Mouse (Mus musculus): Measurements from ENCODE around the gene Grb10. TPM values are rescaled to one million over a fixed set of nuclear protein-coding genes. Genes with fewer than 3 reads are reported as not detected.

Grb10 gene
- 100 to 1,000 TPM; 410 to 422 TPM for total RNA-seq (2021)
- long read RNA-seq, experiment 1, full-length matches to known transcripts: 12 of 30 reads
- long read RNA-seq, experiment 1, partial matches to known transcripts: 2 of 30 reads
- long read RNA-seq, experiment 1, other reads (novel, unspliced or antisense): 16 of 30 reads
- long read RNA-seq, experiment 2, full-length matches to known transcripts: 13 of 31 reads
- long read RNA-seq, experiment 2, partial matches to known transcripts: 1 of 31 reads
- long read RNA-seq, experiment 2, other reads (novel, unspliced or antisense): 17 of 31 reads

DNA sequence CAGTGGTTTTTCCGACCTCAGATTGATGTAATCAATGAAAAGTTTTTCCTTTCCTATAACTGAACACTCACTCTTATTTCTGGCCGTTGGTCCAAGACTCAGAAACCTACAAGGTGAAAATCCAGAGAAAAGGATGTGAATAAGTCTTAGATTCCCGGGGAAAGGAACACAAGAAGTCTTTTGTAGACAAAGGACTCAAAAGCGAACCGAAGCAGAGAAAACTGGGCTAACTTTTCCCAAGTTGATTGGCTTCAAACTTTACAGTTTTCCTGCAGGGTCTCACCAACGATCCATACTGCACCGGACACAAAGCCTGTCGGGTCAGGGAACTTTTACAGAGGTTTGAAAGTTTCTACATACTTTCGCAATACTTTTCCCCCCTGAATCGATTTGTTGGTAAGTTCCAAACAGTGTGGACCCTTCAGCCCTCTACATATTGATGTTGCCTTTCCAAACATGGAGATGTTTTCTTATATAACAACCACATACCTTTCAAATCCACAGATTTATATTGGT, at the start of gene Grb10:
Gene Grb10 (minus strand): TSS at position 214 of the 516 bp plus-strand sequence.
- no peak for DNase-seq

DNA sequence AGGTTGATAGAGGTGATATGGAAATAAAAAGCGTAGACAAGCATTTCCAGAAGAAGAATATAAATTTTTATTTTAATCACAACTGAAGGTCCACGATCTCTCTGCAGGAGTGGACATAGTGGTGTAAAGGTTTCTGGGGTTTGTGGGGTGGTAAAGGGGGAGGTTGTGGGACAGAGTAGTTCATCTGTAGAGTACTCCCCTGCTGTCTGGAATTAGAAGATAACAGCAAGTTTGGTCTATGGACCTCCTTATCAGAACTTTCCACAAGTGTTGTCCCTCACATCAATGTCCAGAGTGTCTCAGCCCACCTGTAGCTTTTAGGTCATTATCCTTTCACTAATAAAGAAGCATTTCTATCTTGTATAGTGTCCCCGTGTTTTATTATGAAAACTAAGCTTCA, 43.2 kb upstream of the Grb10 start:
- DNase-seq: no peak

- no peak for DNase-seq
Observed at GRCm38 (mm10) chr11:12079231-12079630, 40.7 kb upstream of the Grb10 start.

- no peak for DNase-seq
Observed at GRCm38 (mm10) chr11:12075449-12075848, 37.0 kb upstream of the Grb10 start.

DNA sequence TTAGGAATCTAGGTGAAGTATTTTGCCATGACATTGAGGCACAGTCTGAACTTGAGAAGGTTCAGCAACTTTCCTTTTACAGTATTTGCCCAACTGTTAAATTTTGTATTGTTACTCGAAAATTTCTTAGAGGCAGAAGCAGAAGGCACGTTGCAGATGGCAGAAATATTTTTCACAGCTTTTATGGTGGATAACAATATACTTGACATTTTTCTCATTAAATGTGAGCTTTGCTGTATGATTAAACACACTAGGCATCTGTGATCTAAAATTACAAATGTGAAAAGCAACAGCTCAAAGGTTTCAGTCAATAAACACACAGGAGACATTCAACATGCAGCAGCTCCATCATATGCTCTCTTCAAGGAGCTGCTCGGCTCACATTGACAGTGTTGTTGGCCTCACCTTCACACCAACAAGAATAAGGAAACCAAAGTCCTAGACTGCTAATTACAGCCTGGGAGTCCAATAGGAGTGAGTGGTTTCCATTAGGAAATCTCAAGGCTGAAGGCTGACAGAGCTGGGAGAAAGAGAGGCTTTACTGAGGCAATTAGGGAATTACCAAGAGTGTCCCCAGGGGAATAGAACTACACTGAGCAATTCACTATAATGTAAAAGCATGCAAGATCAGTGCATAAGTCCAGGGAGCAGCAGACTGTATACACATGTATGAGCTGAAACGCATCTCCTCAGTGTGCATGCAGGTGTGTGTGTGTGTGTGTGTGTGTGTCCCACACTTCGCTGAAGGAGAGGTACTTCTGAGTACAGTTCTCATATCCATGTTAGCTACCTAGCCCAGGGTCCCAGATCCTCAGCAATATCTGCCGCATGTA, 35.1 kb upstream of the Grb10 start:
- no peak for DNase-seq

GRCm38 (mm10) chr11:12072322-12072721, 33.8 kb upstream of the Grb10 start:
- no peak for DNase-seq

DNA sequence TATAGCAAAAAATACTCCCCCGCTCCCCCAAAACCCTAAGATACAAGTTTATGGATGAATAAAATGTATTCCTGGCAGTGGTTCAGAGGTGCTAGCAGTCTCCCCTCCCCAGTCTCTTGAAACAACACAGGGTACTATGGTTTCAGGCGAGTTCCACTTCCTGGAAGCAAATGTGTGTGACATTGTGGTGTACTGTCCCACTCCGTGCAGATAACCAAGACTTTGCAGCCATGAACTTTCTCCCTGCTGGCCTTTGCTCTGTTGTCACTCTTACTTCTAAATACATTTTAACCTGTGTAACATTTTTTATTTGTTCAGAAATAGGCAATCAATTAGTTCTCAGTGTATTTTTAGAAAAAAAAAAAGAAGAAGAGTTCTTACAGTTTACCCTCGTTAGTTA, 20.5 kb upstream of the Grb10 start:
- DNase-seq: no peak

- peak; percentile 28 for DNase-seq
Observed at GRCm38 (mm10) chr11:12048547-12049327, 10.3 kb upstream of the Grb10 start.

GRCm38 (mm10) chr11:12048135-12048534, 9.7 kb upstream of the Grb10 start:
- no peak for DNase-seq

- no peak for DNase-seq
Observed at GRCm38 (mm10) chr11:12044245-12044644, 5.8 kb upstream of the Grb10 start.

- no peak for DNase-seq
Observed at GRCm38 (mm10) chr11:12041787-12042186, 3.3 kb upstream of the Grb10 start.

GRCm38 (mm10) chr11:12041379-12041778, 2.9 kb upstream of the Grb10 start:
- DNase-seq: no peak

DNA sequence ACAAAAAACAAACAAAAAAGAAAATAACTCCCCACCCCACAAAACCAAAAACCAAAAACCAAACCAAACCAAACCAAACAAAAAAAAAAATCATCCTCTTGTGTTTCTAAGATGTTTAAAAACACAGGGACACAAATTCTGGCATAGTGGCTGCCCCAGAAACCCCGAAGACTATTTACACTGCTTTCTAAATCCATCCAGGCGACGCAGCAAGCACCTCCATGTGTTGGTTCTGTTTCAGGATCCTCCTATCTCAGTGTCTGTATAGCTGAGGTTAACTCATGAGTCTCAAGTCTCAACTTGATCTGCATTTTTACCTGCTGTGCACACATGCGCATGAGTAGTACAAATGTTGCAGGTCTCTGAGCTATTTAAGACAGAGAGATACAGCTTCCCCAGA, 1.9 kb upstream of the Grb10 start:
- no peak for DNase-seq

DNA sequence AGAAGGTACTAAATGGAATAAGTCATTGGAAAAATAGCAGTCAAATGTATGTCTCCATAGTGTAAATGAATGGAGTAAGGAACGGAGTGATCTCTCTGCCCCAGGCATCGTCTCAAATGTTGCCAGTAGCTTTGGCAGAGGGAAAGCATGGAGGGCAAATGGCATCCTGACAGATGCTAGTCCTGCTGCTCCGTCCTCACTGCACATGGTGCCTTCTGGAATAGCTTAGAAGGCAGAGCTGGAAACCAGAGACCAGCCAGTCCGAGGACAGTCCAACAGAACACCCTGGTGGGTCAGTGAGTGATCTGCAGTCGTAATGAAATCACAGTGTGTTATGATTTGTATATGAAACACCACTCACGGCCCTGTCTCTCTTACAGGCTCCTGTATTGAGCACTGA, 1.3 kb upstream of the Grb10 start:
- DNase-seq: no peak

- DNase-seq: no peak
Observed at GRCm38 (mm10) chr11:12039098-12039497, 615 bp upstream of the Grb10 start.

GRCm38 (mm10) chr11:12037689-12038469, 604 bp downstream of the Grb10 start:
- DNase-seq: no peak

GRCm38 (mm10) chr11:12037075-12037686, 1.3 kb downstream of the Grb10 start:
- peak; percentile 76 for DNase-seq

GRCm38 (mm10) chr11:12035916-12036910, 2.3 kb downstream of the Grb10 start:
- peak; percentile 32 for DNase-seq

DNA sequence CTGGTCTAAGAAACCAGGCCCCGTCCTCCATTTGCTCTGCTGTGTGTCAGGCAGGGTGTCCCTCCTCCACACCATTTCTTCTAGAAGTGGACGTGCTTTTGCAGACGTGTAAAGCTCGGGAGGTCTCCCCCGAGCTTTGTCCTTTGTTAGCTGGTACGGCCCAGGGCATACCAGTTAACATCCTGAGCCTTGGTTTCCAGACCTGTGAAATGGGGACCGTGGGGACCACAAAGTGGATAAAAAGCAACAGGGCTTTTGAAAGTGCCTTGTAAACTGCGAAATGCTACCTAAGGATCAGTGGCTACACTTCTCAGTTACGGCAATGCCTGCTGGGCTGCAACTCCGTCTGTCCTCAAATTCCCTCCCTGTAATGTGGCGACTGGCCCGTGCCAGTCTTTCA, 3.2 kb downstream of the Grb10 start:
- no peak for DNase-seq

- DNase-seq: no peak
Observed at GRCm38 (mm10) chr11:12034781-12035180, 3.7 kb downstream of the Grb10 start.
